Mouse (Mus musculus) monocyte, adult 5-6 weeks (primary cell): ENCODE measurements around the gene Gnptab. TPM values are rescaled to one million over a fixed set of nuclear protein-coding genes. Genes with fewer than 3 reads are reported as not detected.
"Not testable (repeated sequence)": the region's sequence is repeated elsewhere in the genome, so short reads cannot be mapped to it uniquely, and the experiment has no call there.

Source experiments
- ATAC-seq: fragments of 153-309, 156-312 bp; replicated peaks from 2 replicates; pipeline ENCODE4 v1.8.0; 2017; ENCODE audit warnings: mild to moderate bottlenecking; ENCODE audit not compliant: low TSS enrichment, insufficient number of reproducible peaks, severe bottlenecking, poor library complexity, low FRiP score
- total RNA-seq: library from RNA; stranded (forward); fragments of 200-1000, 200-491, 200-594 nt; gene quantifications from 3 replicates; pipeline ENCODE4 v1.2.3, GENCODE M21; 2017

The Gnptab gene
- total RNA-seq, 1 experiment from 2014 or later: 28.7 TPM

DNA sequence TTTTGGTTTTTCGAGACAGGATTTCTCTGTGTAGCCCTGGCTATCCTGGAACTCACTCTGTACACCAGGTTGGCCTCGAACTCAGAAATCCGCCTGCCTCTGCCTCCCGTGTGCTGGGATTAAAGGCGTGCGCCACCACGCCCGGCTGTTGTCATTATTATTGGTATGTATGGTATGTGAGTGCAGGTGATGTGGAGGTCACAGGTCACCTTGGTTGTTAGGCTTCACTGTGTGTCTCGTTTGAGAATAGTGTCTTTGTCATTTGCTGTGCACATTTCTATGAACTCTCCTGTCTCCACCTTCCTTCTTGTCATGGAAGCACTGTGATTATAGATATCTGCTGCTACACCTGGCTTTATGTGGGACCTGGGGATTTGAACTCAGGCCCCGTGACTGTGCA, 103.9 kb downstream of the Gnptab start:
- not testable (repeated sequence) for ATAC-seq

DNA sequence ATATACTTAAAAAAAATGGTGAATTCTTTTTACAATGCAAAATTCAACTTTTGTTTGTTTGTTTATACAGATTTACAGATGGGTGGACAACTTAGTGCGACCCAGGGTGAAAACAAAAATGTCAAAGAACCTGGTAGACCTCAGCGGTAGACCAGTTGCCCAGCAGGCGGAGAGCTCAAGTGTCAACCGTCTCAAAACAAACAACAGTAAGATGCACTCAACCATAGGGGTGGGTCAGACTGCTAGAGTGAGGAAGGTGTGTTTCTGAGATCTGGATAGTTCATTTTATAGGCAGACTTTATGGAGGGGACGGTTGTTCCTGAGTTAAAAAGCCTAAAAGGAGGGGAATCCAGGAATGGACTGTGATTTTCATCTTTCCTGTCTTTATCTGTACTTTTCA, 109.7 kb downstream of the Gnptab start:
- ATAC-seq: no peak

DNA sequence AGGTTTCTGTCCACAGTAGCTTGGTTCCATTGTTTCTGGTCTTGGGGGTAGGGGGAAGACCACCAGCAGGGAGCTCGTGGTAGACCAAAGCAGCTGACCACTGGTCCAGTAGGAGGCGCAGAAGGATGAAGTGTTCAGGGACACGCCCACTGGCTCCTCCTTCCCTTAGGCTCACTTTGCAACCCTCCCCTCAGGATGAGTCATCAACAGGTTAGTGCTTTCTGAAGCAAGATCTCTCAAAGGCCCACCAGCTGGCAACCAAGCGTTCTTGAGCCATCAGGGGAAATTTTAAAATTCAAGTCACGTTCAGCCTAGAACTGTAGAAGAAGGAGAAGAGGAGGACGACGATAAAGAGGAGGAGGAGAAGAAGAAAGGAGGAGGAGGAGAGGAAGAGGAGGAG, 112.7 kb downstream of the Gnptab start:
- ATAC-seq: 0 out of 2 replicates have a peak, but pooled peaks have one; percentile 47

- ATAC-seq: no peak
These were observed 113.7 kb downstream of the Gnptab start for GRCm38 (mm10) chr10:88492658-88493057.

GRCm38 (mm10) chr10:88494959-88495587, 116.1 kb downstream of the Gnptab start:
- ATAC-seq: no peak

Other genes starting within 250 kb of the Gnptab start
- gene Parpbp, start 232.2 kb upstream of the Gnptab start, total RNA-seq: 0.49 to 4.7 TPM (median 1.3 TPM) in 3 replicates
- 6.3 to 14.7 TPM (median 7.1 TPM) in 3 replicates for gene Nup37, start 232.1 kb upstream of the Gnptab start, total RNA-seq
- 22.2 to 46.7 TPM (median 28.3 TPM) in 3 replicates for gene Washc3, start 178.0 kb upstream of the Gnptab start, total RNA-seq
- 18.8 to 27.0 TPM (median 24.5 TPM) in 3 replicates for gene Dram1, start 52 bp upstream of the Gnptab start, total RNA-seq
- 0.68 to 3.5 TPM (median 2.7 TPM) in 3 replicates for gene Sycp3, start 80.4 kb downstream of the Gnptab start, total RNA-seq
- gene Chpt1, start 124.9 kb downstream of the Gnptab start, total RNA-seq: 13.3 to 26.4 TPM (median 15.1 TPM) in 3 replicates
- not detected in 3 replicates for gene Mybpc1, start 226.0 kb downstream of the Gnptab start, total RNA-seq